9 mouse cellular contexts compared by ENCODE assay signal in genomic region chr6:124262696-124263095, GRCm38 (mm10). TPM values are rescaled to one million over a fixed set of nuclear protein-coding genes. Genes with fewer than 3 reads are reported as not detected.
A peak's percentile ranks its signal among the peaks of the same experiment; 100 is the strongest.
DNase-seq lines count a peak whose midpoint lies in the region; ATAC-seq and TF ChIP-seq lines count a peak whose summit lies in the region.
"Had no signal": no experiment of that assay in that cellular context is flagged by ENCODE, and none has a peak within 500 bp of the region (broad histone marks: within the 10 kb centered on the region; RNA-seq: fewer than 3 reads in every experiment).

No protein-coding gene starts in this region.

- H3K27ac ChIP-seq in forebrain, embryonic 13.5 days = no peak overlapping the region
- no peak overlapping the region for H3K27ac ChIP-seq in hindbrain, embryonic 10.5 days
- H3K27ac ChIP-seq in lung, postnatal 0 days (ENCODE audit: low read length) = no peak overlapping the region
- H3K27ac ChIP-seq: limb, embryonic 12.5 days had no signal

- H3K27me3 ChIP-seq in forebrain, embryonic 13.5 days = no peaks in the 10 kb centered on the region
- H3K27me3 ChIP-seq in hindbrain, embryonic 10.5 days (ENCODE audit: insufficient read depth, poor library complexity, severe bottlenecking) = no peaks in the 10 kb centered on the region
- no peaks in the 10 kb centered on the region for H3K27me3 ChIP-seq in lung, postnatal 0 days (replicated peaks; ENCODE audit: insufficient read depth, low read length)
- H3K27me3 ChIP-seq: limb, embryonic 12.5 days had no signal

- no peak overlapping the region for H3K4me2 ChIP-seq in forebrain, embryonic 13.5 days
- H3K4me2 ChIP-seq in lung, postnatal 0 days (replicated peaks; ENCODE audit: low read depth, low read length) = no peak overlapping the region
- H3K4me2 ChIP-seq: limb, embryonic 12.5 days had no signal

- no peaks in the 10 kb centered on the region for H3K4me1 ChIP-seq in forebrain, embryonic 13.5 days
- H3K4me1 ChIP-seq in hindbrain, embryonic 10.5 days (replicated peaks) = no peaks in the 10 kb centered on the region
- H3K4me1 ChIP-seq in lung, postnatal 0 days (ENCODE audit: insufficient read depth, low read depth, low read length) = no peaks in the 10 kb centered on the region
- H3K4me1 ChIP-seq: limb, embryonic 12.5 days had no signal

- peak; percentile 76 for TF ChIP-seq CTCF in lung, postnatal 0 days (IDR thresholded peaks at IDR 0.05)

- H3K4me3 ChIP-seq in forebrain, embryonic 13.5 days = no peak overlapping the region
- H3K4me3 ChIP-seq in hindbrain, embryonic 10.5 days = no peak overlapping the region
- H3K4me3 ChIP-seq in lung, postnatal 0 days (ENCODE audit: low read depth, low read length) = no peak overlapping the region
- H3K4me3 ChIP-seq: limb, embryonic 12.5 days had no signal

- no peaks in the 10 kb centered on the region for H3K9me3 ChIP-seq in forebrain, embryonic 13.5 days (replicated peaks)
- H3K9me3 ChIP-seq in hindbrain, embryonic 10.5 days = no peaks in the 10 kb centered on the region
- no peaks in the 10 kb centered on the region for H3K9me3 ChIP-seq in lung, postnatal 0 days (ENCODE audit: low read length)
- H3K9me3 ChIP-seq: limb, embryonic 12.5 days had no signal

- H3K9ac ChIP-seq in forebrain, embryonic 13.5 days = no peak overlapping the region
- no peak overlapping the region for H3K9ac ChIP-seq in lung, postnatal 0 days (replicated peaks; ENCODE audit: low read depth)
- H3K9ac ChIP-seq: limb, embryonic 12.5 days had no signal

- DNase-seq in ES-CJ7 (ENCODE audit: low read depth, low spot score) = peak; percentile 85
- peak; percentile 64 to 76 for DNase-seq in adrenal gland, postnatal 36 days
- peak; percentile 65 for DNase-seq in hindbrain, embryonic 10.5 days (ENCODE audit: low spot score)
- DNase-seq in layer of hippocampus, adult 8-10 months (ENCODE audit: low spot score in 2 of 2) = peak; percentile 13 to 69
- peak; percentile 57 for DNase-seq in lung, postnatal 0 days (ENCODE audit: low spot score)
- peak; percentile 6 for DNase-seq in retina, postnatal 7 days (ENCODE audit: low read depth, low spot score)
- DNase-seq in urinary bladder, postnatal 36 days (ENCODE audit: low spot score in 2 of 2) = peak; percentile 26 to 57

- no peak for TF ChIP-seq EP300 in lung, postnatal 0 days (IDR thresholded peaks at IDR 0.05)

- 0% methylated on average over 3 of the region's 3 CpGs for WGBS in forebrain, embryonic 13.5 days
- WGBS in hindbrain, embryonic 10.5 days = 4% methylated on average over 3 of the region's 3 CpGs
- WGBS in lung, postnatal 0 days = 0% methylated on average over 3 of the region's 3 CpGs

- H3K36me3 ChIP-seq in forebrain, embryonic 13.5 days (ENCODE audit: poor library complexity, severe bottlenecking) = no peaks in the 10 kb centered on the region
- no peaks in the 10 kb centered on the region for H3K36me3 ChIP-seq in hindbrain, embryonic 10.5 days
- no peaks in the 10 kb centered on the region for H3K36me3 ChIP-seq in lung, postnatal 0 days (ENCODE audit: insufficient read depth, low read length)
- H3K36me3 ChIP-seq: limb, embryonic 12.5 days had no signal

- peak; percentile 64; the same call in 1 of the 2 replicates for ATAC-seq in forebrain, embryonic 13.5 days
- peak; percentile 38; the same call in 1 of the 2 replicates for ATAC-seq in lung, postnatal 0 days

RNA-seq across cellular contexts. Expression of gene Vmn2r27, which starts 31.0 kb away (rescaled TPM):
- total RNA-seq in adrenal gland, postnatal 36 days (2021) = not detected
- not detected in 2 replicates for polyA plus RNA-seq in forebrain, embryonic 13.5 days (2015; fragmentation: Nextera tagmentation; extraction: Ambion mirVana)
- not detected in 2 replicates for polyA plus RNA-seq in hindbrain, embryonic 10.5 days (2016; fragmentation: Nextera tagmentation; extraction: Ambion mirVana)
- total RNA-seq in layer of hippocampus, adult 8-10 months (2022) = not detected
- not detected in 2 replicates for polyA plus RNA-seq in lung, postnatal 0 days (2015; fragmentation: Nextera tagmentation; extraction: Ambion mirVana)
- polyA plus RNA-seq: limb, embryonic 12.5 days had no signal

RNA-seq across cellular contexts. Expression of gene Cd163, which starts 41.8 kb away (rescaled TPM):
- 10 to 100 TPM in 1 of 2 experiments, 1 to 10 TPM in 1; 4.7 to 15.5 TPM for total RNA-seq in adrenal gland, postnatal 36 days (2021)
- polyA plus RNA-seq in forebrain, embryonic 13.5 days (2015; fragmentation: Nextera tagmentation; extraction: Ambion mirVana) = 0.05 TPM in 1 of 2 replicates, not detected in the other
- not detected in 2 replicates for polyA plus RNA-seq in hindbrain, embryonic 10.5 days (2016; fragmentation: Nextera tagmentation; extraction: Ambion mirVana)
- 1 to 10 TPM; 2.1 to 2.8 (median 2.4) TPM for total RNA-seq in layer of hippocampus, adult 8-10 months (2022)
- 0.77 and 0.78 TPM in 2 replicates for polyA plus RNA-seq in lung, postnatal 0 days (2015; fragmentation: Nextera tagmentation; extraction: Ambion mirVana)
- polyA plus RNA-seq: limb, embryonic 12.5 days had no signal

Comparison
In these comparisons a context has a peak if more than half of its experiments do, and no peak if none do; other contexts are left out.
1. DNase-seq: peak in every context shown above with its lines; median percentile 85 in ES-CJ7; 70 in adrenal gland, postnatal 36 days; 65 in hindbrain, embryonic 10.5 days; 57 in lung, postnatal 0 days; 42 in urinary bladder, postnatal 36 days; 41 in layer of hippocampus, adult 8-10 months; 6 in retina, postnatal 7 days.